8 mouse cellular contexts compared by ENCODE assay signal in genomic region chrX:11632011-11632410, GRCm38 (mm10).
DNase-seq lines count a peak whose midpoint lies in the region; ATAC-seq and TF ChIP-seq lines count a peak whose summit lies in the region.

No protein-coding gene starts in this region.

- H3K36me3 ChIP-seq in heart, embryonic 10.5 days: no peaks in the 10 kb centered on the region
- no peaks in the 10 kb centered on the region for H3K36me3 ChIP-seq in heart, adult 2 months (ENCODE audit: control insufficient read depth, insufficient read depth, low read length)
- no peaks in the 10 kb centered on the region for H3K36me3 ChIP-seq in forebrain, postnatal 0 days (ENCODE audit: insufficient read depth)
- no peaks in the 10 kb centered on the region for H3K36me3 ChIP-seq in midbrain, embryonic 11.5 days (ENCODE audit: control insufficient read depth, insufficient read depth, low read length)

- no peak overlapping the region for H3K9ac ChIP-seq in heart, adult 2 months (ENCODE audit: low read depth, low read length)
- no peak overlapping the region for H3K9ac ChIP-seq in forebrain, postnatal 0 days
- no peak overlapping the region for H3K9ac ChIP-seq in midbrain, embryonic 11.5 days (ENCODE audit: low read length)

- H3K4me1 ChIP-seq in heart, embryonic 10.5 days: no peaks in the 10 kb centered on the region
- no peaks in the 10 kb centered on the region for H3K4me1 ChIP-seq in heart, adult 2 months (ENCODE audit: control insufficient read depth, insufficient read depth, low read length)
- H3K4me1 ChIP-seq in forebrain, postnatal 0 days (ENCODE audit: insufficient read depth): no peaks in the 10 kb centered on the region
- no peaks in the 10 kb centered on the region; the same call in none of the 2 replicates for H3K4me1 ChIP-seq in midbrain, embryonic 11.5 days (ENCODE audit: control insufficient read depth, insufficient read depth, low read length)

- H3K9me3 ChIP-seq in heart, embryonic 10.5 days: no peaks in the 10 kb centered on the region
- no peaks in the 10 kb centered on the region for H3K9me3 ChIP-seq in forebrain, postnatal 0 days (ENCODE audit: low read length)
- H3K9me3 ChIP-seq in midbrain, embryonic 11.5 days (ENCODE audit: control insufficient read depth, low read length): no peaks in the 10 kb centered on the region

- peak overlapping the region; percentile 42; the same call in 1 of the 2 replicates for H3K27ac ChIP-seq in heart, embryonic 10.5 days
- H3K27ac ChIP-seq in heart, adult 2 months: no peak overlapping the region
- peak overlapping the region; percentile 40; the same call in 1 of the 2 replicates for H3K27ac ChIP-seq in forebrain, postnatal 0 days (ENCODE audit: low read depth, low read length)
- no peak overlapping the region; the same call in 1 of the 2 replicates for H3K27ac ChIP-seq in midbrain, embryonic 11.5 days (ENCODE audit: low read depth, low read length)

- TF ChIP-seq CTCF in heart, adult 2 months (IDR thresholded peaks at IDR 0.05): no peak
- TF ChIP-seq CTCF in forebrain, postnatal 0 days (IDR thresholded peaks at IDR 0.05; ENCODE audit: low read depth): no peak

- peak overlapping the region; percentile 39 for H3K4me3 ChIP-seq in heart, embryonic 10.5 days
- H3K4me3 ChIP-seq in heart, adult 2 months: no peak overlapping the region
- no peak overlapping the region for H3K4me3 ChIP-seq in forebrain, postnatal 0 days (ENCODE audit: low read depth, low read length)
- no peak overlapping the region for H3K4me3 ChIP-seq in midbrain, embryonic 11.5 days (ENCODE audit: low read depth, low read length)

- H3K27me3 ChIP-seq in heart, embryonic 10.5 days (ENCODE audit: insufficient read depth, poor library complexity, severe bottlenecking): peaks cover 33% of the 10 kb centered on the region; the same call in 1 of the 2 replicates
- H3K27me3 ChIP-seq in heart, adult 2 months (ENCODE audit: control insufficient read depth, insufficient read depth, low read length): no peaks in the 10 kb centered on the region
- no peaks in the 10 kb centered on the region for H3K27me3 ChIP-seq in forebrain, postnatal 0 days (ENCODE audit: insufficient read depth, low read length)
- H3K27me3 ChIP-seq in midbrain, embryonic 11.5 days (ENCODE audit: control insufficient read depth, insufficient read depth, low read length): no peaks in the 10 kb centered on the region; the same call in 1 of the 2 replicates

- H3K79me2 ChIP-seq in heart, adult 2 months (replicated peaks; ENCODE audit: control insufficient read depth, insufficient read depth, low read length): no peaks in the 10 kb centered on the region

- 24% methylated on average over 14 of the region's 14 CpGs for WGBS in heart, embryonic 10.5 days
- 40% methylated on average over 14 of the region's 14 CpGs for WGBS in heart, adult 2 months
- 28% methylated on average over 14 of the region's 14 CpGs for WGBS in forebrain, postnatal 0 days
- 13% methylated on average over 14 of the region's 14 CpGs for WGBS in midbrain, embryonic 11.5 days

- TF ChIP-seq POLR2A in heart, adult 2 months (IDR thresholded peaks at IDR 0.05; ENCODE audit: insufficient read depth, low read depth, low read length): no peak

- intact Hi-C loops in heart, adult 2 months (cut with DNase I): loop anchor here (5.0 to 10.0 kb wide), 2 partner anchors 173 to 620 kb away; no protein-coding TSS in a partner anchor

- peak; percentile 30 for ATAC-seq in CD4-positive, CD25-positive, alpha-beta regulatory T cell, adult 4 months
- peak; percentile 50; the same call in 1 of the 2 replicates for ATAC-seq in forebrain, postnatal 0 days
- peak; percentile 80 for ATAC-seq in midbrain, embryonic 11.5 days (ENCODE audit: low FRiP score)

- peak overlapping the region; percentile 35 for H3K4me2 ChIP-seq in forebrain, postnatal 0 days (ENCODE audit: low read depth)
- H3K4me2 ChIP-seq in midbrain, embryonic 11.5 days: peak overlapping the region; percentile 36

- DNase-seq in heart, embryonic 10.5 days (ENCODE audit: low spot score): no peak
- no peak for DNase-seq in heart, adult 2 months
- peak; percentile 35 for DNase-seq in forebrain, postnatal 0 days
- DNase-seq in midbrain, embryonic 11.5 days (ENCODE audit: low spot score, missing footprints): peak; percentile 91
- DNase-seq in adrenal gland, adult 8-10 months: no peak
- DNase-seq in right cerebral cortex, postnatal 4 days: no peak
- no peak for DNase-seq in heart, adult 11 months

- TF ChIP-seq EP300 in heart, adult 2 months (IDR thresholded peaks at IDR 0.05; ENCODE audit: insufficient read depth, low read depth, low read length): no peak

Comparison
In these comparisons a context has a peak if more than half of its experiments do, and no peak if none do; other contexts are left out.
1. H3K27ac ChIP-seq: peak in heart, embryonic 10.5 days (single experiment) and forebrain, postnatal 0 days (single experiment); none in heart, adult 2 months (single experiment) and midbrain, embryonic 11.5 days (single experiment).
2. DNase-seq: peak in forebrain, postnatal 0 days (single experiment) and midbrain, embryonic 11.5 days (single experiment); none in heart, embryonic 10.5 days (single experiment), heart, adult 2 months (0 of 2), adrenal gland, adult 8-10 months (single experiment), right cerebral cortex, postnatal 4 days (single experiment) and heart, adult 11 months (single experiment).
3. ATAC-seq: peak in every context shown above with its lines; median percentile 80 in midbrain, embryonic 11.5 days; 50 in forebrain, postnatal 0 days; 30 in CD4-positive, CD25-positive, alpha-beta regulatory T cell, adult 4 months.